Mouse (Mus musculus) mature B cell (primary cell): ENCODE data around the gene Fnbp1.

Experiments
- in situ Hi-C: fragments of 300-500 bp; cut with MboI; formaldehyde crosslinking; loops from 2 replicates; pipeline ENCODE4 v1.14.3; 2019

The Fnbp1 gene

DNA sequence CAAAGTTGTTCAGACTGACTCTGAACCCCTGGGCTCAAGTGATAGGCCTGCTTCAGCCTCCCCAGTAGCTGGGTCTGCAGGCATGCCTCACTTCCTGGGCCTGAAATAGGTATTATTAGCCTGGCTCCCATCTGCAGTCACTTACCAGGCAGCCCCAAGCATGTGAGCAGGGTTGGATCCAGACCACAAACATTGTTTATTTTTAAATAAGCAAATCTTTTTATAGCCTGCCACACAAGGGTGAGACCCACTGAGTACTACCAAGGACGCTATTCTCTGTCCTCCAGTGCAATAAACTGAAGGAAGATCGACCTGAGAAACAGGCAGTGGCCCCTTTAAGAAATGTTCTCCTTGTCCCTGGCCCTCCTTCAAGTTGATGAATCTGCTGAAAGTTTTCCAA, 17.1 kb downstream of the Fnbp1 start:
- in situ Hi-C loops = no loop called here

DNA sequence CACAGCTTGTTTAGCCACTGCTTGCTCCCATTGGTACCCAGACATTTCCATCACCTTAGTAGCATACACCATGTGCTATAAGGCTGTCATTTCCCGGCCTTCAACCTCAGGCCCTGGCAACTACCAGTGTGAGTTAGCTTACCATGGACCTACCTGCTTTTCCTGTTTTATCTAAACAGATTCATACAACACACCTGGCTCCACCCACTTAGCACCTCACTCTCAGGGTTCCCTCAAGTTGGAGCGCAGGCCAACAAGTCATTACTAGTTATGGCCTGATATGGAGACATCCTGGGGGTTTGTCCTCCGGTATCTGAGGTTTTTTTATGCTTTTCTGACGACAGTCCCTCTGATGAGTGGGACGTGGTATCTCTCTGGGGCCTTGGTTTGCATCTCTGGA, 18.3 kb downstream of the Fnbp1 start:
- in situ Hi-C loops = no loop called here

DNA sequence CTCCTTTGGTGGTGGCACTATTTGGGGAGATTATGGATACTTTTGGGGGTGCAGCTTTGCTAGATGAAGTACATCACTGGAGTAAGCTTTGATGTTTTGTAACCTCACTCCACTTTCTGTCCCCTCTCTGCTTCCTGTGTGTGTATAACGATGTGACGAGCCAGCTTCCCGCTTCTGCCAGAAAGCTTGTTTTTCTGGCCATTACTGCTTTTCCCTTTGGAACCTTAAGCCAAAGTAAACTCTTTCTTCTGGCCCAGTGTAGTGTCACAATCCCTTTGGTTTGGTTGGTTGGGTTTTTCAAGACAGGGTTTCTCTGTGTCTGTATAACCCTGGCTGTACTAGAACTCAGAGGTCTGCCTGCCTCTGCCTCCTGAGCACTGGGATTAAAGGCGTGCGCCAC, 19.0 kb downstream of the Fnbp1 start:
- in situ Hi-C loops = no loop called here

DNA sequence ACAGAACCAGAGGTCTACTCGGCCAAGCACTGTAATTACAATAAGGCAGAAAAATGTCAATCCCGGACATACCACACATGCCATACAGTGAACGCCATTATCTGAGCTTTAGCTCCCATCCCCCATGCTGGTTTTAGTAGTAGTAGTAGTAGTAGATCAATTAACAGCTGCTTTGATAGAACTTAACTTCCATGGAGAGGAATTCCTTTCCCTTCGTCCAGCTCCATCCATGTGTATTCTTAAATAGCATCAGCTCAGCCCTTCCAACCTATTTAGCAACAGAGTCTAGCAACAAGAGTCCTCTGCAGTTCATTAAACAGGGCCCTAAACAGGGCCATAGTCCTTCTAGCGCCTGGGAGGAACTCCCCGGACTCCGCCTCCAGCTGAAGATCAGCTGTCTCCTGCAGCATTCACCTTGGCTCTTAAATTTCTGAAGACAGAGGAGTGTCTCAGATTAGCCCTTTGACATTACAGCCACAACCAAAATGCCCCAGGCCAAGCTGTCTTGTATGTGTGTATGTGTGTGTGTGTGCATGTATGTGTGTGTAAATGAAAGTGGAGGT, 20.6 kb downstream of the Fnbp1 start:
- in situ Hi-C loops = no loop called here

DNA sequence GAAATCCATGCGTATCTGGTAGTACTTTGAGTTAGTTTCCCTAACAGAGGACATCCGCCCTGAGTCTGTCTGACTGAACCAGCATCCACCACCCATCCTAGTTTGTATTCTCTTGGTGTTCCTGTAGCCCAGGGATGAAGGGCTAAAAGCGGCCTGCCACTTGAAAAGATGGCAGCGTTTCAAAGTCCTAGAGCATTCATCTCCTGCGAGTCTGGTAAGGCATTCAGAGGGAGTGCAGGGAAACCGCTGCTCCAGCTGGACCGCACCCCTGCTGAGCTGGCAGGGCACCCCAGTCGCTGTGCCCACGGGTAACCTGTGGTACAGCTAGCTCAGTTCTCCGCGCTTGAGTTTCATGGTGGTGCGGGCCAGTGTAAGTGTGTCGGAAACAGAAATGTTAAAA, 22.0 kb downstream of the Fnbp1 start:
- in situ Hi-C loops = no loop called here

DNA sequence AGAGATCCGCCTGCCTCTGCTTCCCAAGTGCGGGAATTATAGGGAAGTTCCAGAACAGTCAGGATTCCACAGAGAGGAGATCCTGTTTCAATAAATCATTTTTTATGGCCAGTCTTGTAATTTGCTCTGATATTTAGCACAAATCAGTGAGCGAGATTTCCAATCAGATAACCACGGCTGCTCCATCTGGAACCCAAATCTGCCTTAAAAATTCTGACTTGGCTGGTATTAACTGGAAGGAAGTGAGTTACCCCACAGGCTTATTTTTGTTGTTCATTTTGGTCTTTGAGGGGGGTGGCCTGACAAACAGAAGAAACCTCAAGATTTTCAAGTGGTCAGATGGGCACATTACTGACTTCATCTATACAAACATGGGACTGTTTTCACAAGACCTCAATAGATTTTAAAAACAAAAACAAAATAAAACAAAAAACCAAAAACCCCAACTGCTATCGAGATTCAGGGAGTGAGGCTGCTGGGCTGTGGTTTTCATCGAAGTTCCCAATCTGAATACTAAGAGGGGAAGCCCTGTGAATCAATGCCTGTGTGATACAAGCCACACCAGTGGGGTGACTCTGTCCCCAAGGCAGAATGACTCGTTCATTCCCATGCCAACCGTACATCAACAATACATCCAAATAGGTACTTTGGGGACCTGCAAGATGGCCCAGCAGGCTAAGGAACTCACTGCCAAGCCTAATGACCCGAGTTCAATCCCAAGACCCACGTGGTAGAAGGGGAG, 23.0 kb downstream of the Fnbp1 start:
- in situ Hi-C loops = no loop called here

DNA sequence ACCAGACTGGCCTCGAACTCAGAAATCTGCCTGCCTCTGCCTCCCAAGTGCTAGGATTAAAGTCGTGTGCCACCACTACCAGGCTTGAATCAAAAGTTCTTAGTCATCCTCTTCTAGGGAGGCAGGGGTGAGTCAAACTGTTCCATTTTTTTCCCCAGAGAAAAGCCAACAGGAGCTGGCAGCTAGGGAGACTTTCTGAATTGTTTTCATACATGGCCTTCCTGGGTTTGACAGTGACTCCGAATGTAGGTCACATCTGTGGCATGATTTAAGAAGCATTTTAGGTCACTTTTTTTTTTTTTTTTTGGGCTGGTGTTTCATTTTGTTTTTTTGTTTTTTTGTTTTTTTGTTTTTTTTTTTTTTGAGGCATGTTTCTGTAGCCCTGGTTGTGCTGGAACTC, 23.6 kb downstream of the Fnbp1 start:
- in situ Hi-C loops = no loop called here

DNA sequence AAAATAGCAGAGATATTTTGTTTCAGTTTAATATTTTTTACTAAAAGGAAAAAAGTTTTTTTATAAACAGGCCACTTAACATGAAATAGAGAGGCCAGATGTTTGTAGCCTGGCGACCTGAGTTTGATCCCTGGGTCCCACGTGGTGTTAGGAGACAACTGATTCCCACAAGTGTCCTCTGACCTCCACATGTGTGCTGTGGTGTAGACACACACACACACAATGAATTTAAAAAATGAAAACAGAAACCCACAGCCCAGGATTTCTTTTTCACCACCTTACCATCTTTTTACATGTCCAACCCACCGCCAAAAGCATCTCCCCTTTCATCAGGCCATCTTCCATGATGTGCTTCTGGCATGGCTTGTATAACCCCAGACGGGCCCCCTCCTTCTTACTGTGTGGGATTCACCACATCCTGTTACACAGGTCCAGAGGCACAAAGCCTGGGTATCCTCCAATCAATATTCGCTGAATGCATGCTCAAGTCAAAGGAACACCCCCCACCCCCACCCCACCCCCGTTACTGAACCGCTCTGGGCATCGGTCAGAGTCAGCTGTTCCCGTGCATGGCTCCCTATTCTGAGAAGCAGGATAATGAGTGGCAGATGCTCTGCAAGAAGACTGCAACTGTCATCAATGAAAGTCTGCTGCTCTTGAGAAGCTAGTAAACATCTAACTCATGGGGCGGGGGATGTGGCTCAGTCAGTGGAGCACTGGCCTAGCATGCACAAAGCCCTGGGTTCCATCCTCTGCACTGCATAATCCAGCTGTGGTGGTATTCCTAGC, 25.7 kb downstream of the Fnbp1 start:
- in situ Hi-C loops = no loop called here

DNA sequence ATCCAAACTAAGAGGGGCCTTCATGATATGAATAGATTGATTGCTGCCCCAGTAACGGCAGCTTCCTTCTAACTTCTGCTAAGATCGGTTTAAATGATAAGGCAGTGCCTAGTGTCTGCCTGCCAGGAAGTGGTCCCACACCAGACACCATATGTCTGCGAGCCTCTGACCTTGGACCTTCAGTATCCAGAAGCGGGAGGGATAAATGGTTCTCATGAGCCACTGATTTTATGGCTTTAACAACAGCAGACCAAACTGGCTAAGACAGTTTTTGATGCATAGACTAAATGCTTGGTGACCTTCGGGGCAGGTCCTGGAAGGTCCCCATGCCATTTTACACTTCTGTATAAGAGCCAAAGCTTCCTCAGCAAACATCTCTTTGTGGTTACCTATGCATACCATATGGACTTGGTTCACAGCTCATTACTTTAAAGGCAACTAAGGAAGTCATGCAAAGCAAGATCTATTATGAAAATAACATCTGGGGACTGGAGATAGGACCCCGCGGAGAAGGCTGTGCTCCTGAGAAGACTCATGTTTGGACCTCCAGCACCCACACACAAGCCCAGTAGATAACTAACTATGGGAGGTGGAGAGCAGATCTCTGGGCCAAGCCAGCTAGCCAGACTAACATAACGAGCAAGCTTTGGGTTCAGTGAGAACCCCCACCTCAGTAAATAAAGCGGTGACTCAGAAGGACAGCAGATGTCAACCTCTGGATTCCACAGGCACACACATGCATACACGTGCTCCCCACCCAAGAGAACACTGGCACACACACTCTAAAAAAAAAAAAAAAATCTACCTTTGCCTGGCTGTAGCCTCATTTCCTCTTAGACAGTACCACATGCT, 26.5 kb downstream of the Fnbp1 start:
- in situ Hi-C loops = no loop called here

DNA sequence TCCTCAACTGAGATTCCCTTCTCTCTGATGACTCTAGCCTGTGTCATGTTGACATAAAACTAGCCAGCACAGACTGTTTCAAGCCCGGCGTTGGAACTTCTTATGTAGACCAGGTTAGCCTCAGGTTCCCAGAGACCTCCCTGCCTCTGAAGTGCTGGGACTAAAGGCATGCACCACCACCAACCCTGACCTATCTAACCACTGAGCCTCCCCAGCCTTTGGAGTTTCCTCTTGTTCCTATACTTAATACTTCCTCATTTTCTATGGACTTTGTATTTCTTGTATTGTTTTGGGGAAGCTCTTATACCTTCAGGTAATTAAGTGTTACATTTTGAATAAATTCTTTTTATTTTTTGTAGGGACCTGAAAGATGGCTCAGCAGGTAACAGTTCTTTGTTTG, 27.6 kb downstream of the Fnbp1 start:
- in situ Hi-C loops = no loop called here

DNA sequence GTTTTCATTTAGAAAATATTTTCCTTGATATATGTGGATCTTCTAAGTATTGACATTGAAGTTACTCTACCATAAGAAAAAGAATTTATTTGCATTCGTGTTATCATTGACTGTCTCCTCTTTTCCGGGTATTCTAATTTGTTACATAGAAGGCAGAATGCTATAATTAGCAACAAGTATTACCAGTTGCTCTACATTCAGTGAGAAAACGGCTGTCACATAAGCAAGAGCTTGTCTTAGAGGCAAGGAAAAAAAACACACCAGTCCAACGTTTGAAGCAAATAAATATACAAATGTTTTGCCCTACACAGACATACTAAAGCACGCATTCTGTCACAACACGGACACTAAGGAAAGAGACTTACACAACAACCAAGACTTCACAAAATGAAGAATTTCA, 30.1 kb downstream of the Fnbp1 start:
- in situ Hi-C loops = no loop called here

DNA sequence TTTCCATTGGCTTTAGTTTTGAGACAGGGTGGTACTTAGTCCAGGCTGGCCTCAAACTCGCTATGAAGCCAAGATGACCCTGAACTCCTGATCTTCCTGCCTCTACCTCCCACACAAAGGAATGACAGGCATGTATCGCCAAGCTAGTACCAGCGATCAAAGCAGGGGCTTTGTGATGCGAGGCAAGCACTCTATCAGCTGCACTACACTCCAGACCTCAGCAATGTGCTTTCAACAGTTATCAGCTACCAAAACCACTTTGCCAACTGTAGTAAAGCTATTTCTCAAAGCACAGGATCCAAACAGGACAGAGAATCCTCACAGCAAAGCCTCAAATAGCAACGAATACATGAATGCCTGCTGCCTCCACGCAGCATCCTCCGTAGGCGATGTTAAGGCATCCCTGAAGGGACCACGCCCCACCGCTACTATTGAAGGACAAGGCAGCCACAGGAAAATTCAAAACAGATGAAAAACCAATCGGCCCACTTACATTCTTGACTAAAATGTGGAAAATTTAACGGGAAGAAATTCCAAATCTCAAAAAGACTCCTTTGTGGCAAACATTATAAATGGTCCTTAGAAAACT, 31.8 kb downstream of the Fnbp1 start:
- in situ Hi-C loops = no loop called here

DNA sequence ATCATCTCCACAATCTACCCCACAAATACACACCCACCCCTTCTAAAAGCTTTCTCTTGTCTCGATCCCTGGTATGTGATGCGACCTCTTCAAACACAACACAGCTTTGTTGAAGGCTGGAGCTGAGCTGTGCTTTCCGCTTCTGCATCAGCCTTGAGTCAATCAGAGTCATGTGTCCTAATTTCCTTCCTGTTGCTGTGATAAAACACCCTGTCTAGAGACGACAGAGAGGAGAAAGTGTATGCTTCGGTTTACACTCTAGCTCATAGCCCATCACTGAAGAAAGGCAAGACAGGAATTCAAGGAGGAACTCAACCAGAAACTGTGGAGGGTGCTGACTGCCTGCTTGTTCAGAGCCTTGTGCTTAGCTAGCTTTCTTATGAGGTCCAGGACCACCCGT, 33.6 kb downstream of the Fnbp1 start:
- in situ Hi-C loops = no loop called here

DNA sequence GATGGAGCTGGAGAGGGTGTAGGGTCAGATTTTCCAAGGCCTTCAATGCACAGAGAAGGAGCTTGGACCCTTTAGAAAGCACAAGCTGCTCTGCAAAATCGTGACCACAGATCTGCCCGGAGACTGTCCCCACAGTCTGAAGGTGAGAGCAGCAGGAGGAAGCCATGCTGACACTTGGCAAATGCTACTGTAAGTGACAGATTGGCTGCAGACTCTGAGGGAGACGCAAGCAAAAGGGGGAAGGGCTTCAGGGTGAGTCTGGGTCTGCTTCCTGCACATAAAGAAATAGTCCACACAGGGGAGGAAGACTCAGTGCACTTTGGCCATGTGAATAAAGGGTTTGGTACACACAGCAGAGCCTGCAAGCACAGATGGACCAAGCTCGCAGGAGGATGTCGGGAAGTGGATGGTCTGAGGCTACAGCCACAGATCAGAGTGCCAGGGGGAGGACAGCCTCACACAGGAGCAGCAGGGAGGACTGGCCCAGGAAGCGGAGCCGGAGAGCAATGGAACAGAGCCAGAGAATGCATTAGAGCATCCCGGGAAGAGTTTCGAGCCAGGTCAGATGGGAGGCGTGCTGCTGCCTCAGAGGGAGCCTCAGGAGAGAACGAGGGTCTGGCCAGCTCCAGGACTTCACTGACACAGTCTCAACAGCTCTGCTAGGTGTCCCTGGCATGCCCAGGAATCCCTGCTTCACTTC, 35.0 kb downstream of the Fnbp1 start:
- in situ Hi-C loops = no loop called here

DNA sequence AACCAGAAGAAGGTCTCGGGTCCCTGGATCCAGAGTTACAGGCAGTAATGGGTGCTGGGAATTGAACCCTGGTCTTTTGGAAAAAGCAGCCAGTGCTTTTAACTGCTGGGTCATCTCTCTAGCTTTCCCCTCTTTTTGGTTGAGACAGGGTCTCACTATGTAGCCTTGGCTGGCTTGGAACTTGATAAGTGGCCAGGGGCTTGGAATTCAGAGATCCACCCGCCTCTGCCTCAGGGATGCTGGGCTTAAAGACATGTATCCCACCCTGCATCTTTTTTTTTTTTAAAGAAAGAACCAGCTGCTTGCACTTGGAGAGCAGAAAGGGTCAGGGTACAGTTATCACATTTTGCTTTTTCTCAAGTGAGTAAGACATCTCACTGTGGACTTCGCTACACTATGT, 35.8 kb downstream of the Fnbp1 start:
- in situ Hi-C loops = no loop called here

DNA sequence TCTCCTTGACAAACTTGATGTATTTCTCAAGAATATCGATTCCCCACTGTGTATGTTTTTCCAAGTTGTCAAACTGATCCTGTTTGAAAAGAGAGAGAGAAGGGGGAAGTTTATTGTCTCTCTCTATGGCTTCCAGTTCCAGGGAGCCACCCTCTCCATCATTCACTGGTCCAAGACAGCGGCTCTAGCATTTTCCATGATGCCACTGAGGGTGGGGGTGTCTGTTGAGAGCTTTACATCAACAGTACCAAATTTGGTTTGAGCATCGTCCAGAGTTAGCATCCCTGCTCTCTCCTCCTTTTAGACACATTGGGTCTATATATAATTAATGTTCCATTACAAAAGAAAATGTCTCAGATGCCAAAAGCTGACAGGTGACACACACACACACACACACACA, 36.5 kb downstream of the Fnbp1 start:
- in situ Hi-C loops = no loop called here

DNA sequence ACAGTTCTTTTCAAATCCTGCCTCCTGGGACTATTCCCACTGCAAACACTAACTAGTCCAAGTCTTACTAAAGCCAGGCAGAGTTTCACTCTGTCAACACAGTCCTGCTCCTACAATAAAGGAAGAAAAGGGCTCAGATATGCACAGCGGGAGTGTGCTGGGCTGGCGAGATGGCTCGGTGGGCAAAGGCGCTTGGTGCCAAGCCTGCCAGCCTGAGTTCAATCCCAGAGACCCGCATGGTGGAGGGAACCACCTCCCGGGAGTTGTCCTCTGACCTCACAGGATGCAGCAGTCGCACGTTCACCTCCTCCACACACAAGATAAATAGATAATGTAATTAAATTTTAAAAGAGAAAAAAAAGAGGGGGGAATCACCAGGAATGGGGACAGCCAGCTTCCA, 38.5 kb downstream of the Fnbp1 start:
- in situ Hi-C loops = no loop called here

DNA sequence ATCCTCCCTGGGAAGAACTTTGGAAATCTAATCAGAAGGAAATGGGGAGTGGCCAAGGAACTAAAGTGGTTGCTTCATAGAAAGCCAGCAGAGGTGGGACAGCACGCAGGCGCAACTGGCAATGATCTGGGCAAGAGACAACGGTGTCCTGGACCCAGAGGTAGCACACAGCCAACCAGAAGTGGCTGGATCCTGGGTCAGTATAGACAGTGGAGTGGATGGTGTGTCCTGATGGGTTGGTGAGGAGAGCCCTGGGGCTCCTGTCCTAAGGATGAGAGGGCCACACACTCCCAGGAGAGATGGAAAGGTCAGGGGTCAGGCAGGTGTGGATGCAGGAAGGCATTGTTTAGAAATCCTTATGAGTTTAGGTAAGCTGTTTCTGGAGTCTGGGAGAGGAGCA, 40.5 kb downstream of the Fnbp1 start:
- in situ Hi-C loops = no loop called here

DNA sequence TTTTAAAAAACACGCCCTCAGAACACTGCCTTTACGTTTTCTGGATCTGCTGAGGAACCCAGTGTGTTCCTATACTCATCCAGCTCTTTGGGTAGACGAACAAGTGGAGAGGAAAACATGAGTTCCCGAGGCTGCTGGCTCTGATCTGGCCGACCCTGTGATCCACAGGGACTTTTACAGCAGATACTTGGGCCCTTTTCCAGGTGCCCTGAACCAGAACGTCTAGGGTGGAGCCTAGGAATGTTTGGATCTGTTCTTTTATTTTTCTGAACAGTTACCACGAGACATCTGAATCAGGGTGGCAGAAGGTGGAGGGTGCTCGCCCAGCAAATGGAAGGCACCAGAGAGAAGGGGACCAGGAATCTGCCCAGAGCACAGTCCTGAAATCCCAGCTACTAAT, 42.7 kb downstream of the Fnbp1 start:
- in situ Hi-C loops = no loop called here

DNA sequence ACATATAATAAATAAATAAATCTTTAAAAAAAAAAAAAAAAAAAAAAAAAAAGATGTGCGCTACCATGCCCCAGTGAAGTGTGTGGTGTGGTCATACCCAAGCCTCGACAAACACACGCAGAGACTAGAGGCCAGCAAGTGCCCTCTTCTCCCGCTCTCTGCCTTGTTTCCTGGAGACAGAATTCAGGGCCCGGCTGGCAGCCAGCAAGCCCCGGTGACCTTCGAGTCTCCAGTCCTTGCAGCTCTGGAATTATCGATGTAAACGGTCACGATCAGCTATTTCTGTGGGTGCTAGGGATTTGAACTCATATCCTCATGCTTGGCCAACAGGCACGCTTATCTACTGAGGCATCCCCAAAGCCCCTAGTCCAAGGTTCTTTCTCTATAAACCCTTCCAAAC, 43.2 kb downstream of the Fnbp1 start:
- in situ Hi-C loops = no loop called here

DNA sequence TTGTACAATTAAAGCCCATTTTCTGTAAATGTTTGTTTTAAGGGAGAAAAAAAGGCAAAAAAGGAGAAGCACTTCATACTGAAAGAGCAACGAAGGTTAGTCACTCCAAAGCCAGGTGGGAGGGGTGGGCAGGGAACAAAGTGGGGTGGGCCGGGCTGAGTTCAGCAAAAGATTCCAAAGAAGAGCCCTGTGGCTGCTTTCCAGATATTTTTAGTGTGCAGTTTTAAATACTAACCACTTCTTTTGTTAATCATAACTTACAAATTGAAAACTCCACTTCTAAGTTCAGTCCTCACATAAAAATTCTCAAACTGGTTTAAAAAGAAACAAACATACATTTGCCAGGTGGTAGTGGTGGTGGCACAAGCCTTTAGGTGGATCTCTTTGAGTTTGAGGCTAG, 44.5 kb downstream of the Fnbp1 start:
- in situ Hi-C loops = no loop called here
